Mouse (Mus musculus): Measurements from ENCODE around the gene Disp3. TPM values are rescaled to one million over a fixed set of nuclear protein-coding genes. Genes with fewer than 3 reads are reported as not detected.

The Disp3 gene
- polyA plus RNA-seq, 1 experiment from 2014 or later, result 19.9 TPM

DNA sequence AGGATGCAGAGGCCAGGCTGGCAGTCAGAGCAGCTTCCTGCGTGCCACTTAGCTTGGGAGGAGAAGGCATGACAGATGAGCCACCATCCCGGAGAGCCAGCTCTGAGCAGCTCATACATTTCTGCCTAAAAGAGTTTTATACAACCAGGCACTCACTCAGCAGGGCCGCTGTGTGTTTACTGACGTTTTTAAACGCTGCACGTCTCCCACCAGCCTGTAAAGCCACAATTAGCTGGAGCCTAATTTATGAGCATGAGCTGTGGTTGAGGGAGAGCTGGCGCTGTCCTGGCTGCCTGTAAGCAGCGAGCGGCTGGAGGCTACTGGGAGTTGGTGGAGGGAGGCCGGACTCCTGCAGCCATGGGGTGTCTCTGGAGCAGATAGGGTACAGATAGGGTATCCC, 69.5 kb downstream of the Disp3 start:
- ATAC-seq (ENCODE audit: low read depth), result peak; percentile 49; the same call in 1 of the 2 replicates
- H3K27me3 ChIP-seq (ENCODE audit: control insufficient read depth, insufficient read depth, low read length), result no peaks in the 10 kb centered on the region
- H3K4me1 ChIP-seq (ENCODE audit: control insufficient read depth, insufficient read depth, low read length), result peaks cover 19% of the 10 kb centered on the region; the same call in 1 of the 2 replicates
- no peaks in the 10 kb centered on the region for H3K36me3 ChIP-seq (ENCODE audit: control insufficient read depth, insufficient read depth, low read length)
- peak overlapping the region; percentile 28; the same call in 1 of the 2 replicates for H3K9ac ChIP-seq (replicated peaks; ENCODE audit: low read depth, low read length)
- WGBS, result 5% methylated on average over 10 of the region's 10 CpGs
- H3K4me3 ChIP-seq (ENCODE audit: low read depth, low read length), result no peak overlapping the region
- no peaks in the 10 kb centered on the region for H3K9me3 ChIP-seq (ENCODE audit: control insufficient read depth, low read length)
- H3K27ac ChIP-seq (ENCODE audit: low read depth, low read length), result peak overlapping the region; percentile 44
- H3K4me2 ChIP-seq (ENCODE audit: low read depth, low read length), result 0 out of 2 replicates have a peak overlapping the region, but pooled peaks have one; percentile 4

DNA sequence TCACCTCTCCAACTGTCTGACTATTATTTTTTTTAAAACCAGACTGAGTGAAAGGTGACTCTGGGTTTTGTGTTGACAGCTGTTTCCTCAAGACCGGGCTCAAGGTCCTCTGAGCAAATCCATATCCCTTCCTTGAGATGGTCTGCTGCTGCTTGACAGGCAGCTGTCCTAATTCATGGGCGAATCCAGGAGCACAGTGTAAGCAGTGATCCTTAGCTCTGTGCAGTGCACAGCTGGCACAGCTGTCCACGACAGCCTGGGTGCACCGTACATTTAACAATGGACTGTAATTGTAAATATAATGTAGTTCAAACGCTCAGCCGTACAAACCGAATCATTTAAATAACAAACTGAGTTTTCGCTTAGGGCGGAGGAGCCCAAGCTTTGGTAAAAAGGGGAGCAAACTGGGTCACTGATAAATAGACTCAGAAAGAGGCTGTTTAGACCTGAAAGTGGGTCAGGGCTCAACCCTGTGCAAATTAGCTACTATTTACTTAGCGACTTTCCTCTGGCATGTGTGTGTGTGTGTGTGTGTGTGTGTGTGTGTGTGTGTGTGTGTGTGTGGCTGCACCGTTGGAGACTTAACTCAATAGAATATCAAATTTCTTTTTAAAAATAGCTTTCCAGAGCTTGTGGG, 72.4 kb downstream of the Disp3 start:
- no peaks in the 10 kb centered on the region for H3K27me3 ChIP-seq (ENCODE audit: control insufficient read depth, insufficient read depth, low read length)
- no peak overlapping the region for H3K9ac ChIP-seq (replicated peaks; ENCODE audit: low read depth, low read length)
- no peak overlapping the region for H3K4me3 ChIP-seq (ENCODE audit: low read depth, low read length)
- H3K9me3 ChIP-seq (ENCODE audit: control insufficient read depth, low read length), result no peaks in the 10 kb centered on the region
- WGBS, result 43% methylated on average over 11 of the region's 11 CpGs
- ATAC-seq (ENCODE audit: low read depth), result no peak
- H3K4me2 ChIP-seq (ENCODE audit: low read depth, low read length), result no peak overlapping the region
- H3K4me1 ChIP-seq (ENCODE audit: control insufficient read depth, insufficient read depth, low read length), result peaks cover 15% of the 10 kb centered on the region; the same call in 1 of the 2 replicates
- no peaks in the 10 kb centered on the region for H3K36me3 ChIP-seq (ENCODE audit: control insufficient read depth, insufficient read depth, low read length)
- H3K27ac ChIP-seq (ENCODE audit: low read depth, low read length), result no peak overlapping the region

- no peaks in the 10 kb centered on the region for H3K36me3 ChIP-seq (ENCODE audit: control insufficient read depth, insufficient read depth, low read length)
- H3K9ac ChIP-seq (replicated peaks; ENCODE audit: low read depth, low read length), result no peak overlapping the region
- ATAC-seq (ENCODE audit: low read depth), result no peak
- H3K4me3 ChIP-seq (ENCODE audit: low read depth, low read length), result no peak overlapping the region
- H3K27me3 ChIP-seq (ENCODE audit: control insufficient read depth, insufficient read depth, low read length), result no peaks in the 10 kb centered on the region
- H3K4me1 ChIP-seq (ENCODE audit: control insufficient read depth, insufficient read depth, low read length), result peaks cover 15% of the 10 kb centered on the region; the same call in 1 of the 2 replicates
- H3K9me3 ChIP-seq (ENCODE audit: control insufficient read depth, low read length), result no peaks in the 10 kb centered on the region
- H3K4me2 ChIP-seq (ENCODE audit: low read depth, low read length), result no peak overlapping the region
- H3K27ac ChIP-seq (ENCODE audit: low read depth, low read length), result no peak overlapping the region
- 54% methylated on average over 5 of the region's 5 CpGs for WGBS
Observed at GRCm38 (mm10) chr4:148214460-148215136, 73.2 kb downstream of the Disp3 start.

DNA sequence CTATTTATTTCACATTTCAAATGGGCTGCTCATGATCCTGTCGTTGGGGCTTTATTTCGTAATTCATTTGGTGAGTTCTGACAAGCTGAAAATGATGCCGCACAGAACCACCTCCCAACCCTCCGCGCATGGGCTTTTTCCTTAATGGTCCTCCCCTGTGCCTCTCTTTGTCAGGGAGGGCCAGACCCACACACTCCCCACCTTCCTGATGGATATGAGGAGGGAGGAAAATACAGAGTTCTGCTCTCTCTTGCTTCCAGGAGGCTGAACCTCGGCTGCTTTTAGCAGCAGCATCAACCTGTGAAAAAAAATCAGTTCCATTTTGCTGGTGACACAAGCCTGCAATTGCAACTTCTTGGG, 82.9 kb downstream of the Disp3 start:
- no peak overlapping the region for H3K9ac ChIP-seq (replicated peaks; ENCODE audit: low read depth, low read length)
- ATAC-seq (ENCODE audit: low read depth), result no peak; the same call in 1 of the 2 replicates
- H3K9me3 ChIP-seq (ENCODE audit: control insufficient read depth, low read length), result no peaks in the 10 kb centered on the region
- no peak overlapping the region for H3K4me3 ChIP-seq (ENCODE audit: low read depth, low read length)
- no peaks in the 10 kb centered on the region for H3K36me3 ChIP-seq (ENCODE audit: control insufficient read depth, insufficient read depth, low read length)
- no peak overlapping the region for H3K4me2 ChIP-seq (ENCODE audit: low read depth, low read length)
- no peak overlapping the region for H3K27ac ChIP-seq (ENCODE audit: low read depth, low read length)
- WGBS, result 31% methylated on average over 6 of the region's 6 CpGs
- H3K4me1 ChIP-seq (ENCODE audit: control insufficient read depth, insufficient read depth, low read length), result peaks cover 10% of the 10 kb centered on the region; the same call in 1 of the 2 replicates
- no peaks in the 10 kb centered on the region for H3K27me3 ChIP-seq (ENCODE audit: control insufficient read depth, insufficient read depth, low read length)

DNA sequence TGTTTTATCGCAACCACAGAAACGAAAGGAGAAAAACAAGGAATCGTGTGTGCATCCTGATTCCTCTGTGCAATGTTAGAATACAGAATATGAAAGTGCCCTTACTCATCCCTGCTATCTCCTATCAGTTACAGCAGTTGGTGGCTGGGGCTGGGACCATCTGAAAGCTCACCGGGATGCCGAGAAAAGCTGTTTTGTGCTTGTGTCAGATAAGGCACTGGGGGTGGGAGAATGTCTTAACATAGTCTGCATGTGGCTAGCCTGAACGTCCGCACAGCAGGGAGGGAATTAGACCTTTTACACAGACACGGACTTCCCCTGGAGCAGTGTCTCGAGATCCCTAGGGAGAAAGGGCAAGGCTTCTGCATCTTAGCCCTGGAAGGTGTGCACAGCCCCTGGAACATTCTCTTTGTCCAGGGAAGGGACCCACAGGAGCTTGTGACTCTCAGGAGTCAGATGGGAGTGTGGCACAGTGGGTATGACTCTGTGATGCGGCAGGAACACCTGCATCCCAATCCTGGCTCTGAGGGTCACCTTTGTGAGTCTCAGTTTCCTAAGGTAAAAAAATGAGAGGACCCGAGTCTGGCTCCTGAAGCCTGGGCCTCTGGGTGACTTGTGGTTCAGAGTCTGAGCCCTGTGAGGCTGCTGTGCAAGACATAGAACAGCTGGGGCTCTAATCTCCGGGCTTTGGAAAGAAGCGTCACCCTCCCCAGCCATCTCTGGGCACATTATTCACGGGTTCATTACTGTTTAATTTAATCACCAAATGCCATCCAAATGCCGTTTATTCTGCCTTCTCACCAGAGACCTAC, 83.5 kb downstream of the Disp3 start:
- H3K36me3 ChIP-seq (ENCODE audit: control insufficient read depth, insufficient read depth, low read length), result no peaks in the 10 kb centered on the region
- no peak overlapping the region for H3K4me3 ChIP-seq (ENCODE audit: low read depth, low read length)
- peak overlapping the region; percentile 28; the same call in 1 of the 2 replicates for H3K27ac ChIP-seq (ENCODE audit: low read depth, low read length)
- ATAC-seq (ENCODE audit: low read depth), result no peak; the same call in 1 of the 2 replicates
- no peak overlapping the region for H3K4me2 ChIP-seq (ENCODE audit: low read depth, low read length)
- 50% methylated on average over 15 of the region's 15 CpGs for WGBS
- peaks cover 10% of the 10 kb centered on the region; the same call in 1 of the 2 replicates for H3K4me1 ChIP-seq (ENCODE audit: control insufficient read depth, insufficient read depth, low read length)
- no peaks in the 10 kb centered on the region for H3K27me3 ChIP-seq (ENCODE audit: control insufficient read depth, insufficient read depth, low read length)
- H3K9me3 ChIP-seq (ENCODE audit: control insufficient read depth, low read length), result no peaks in the 10 kb centered on the region
- no peak overlapping the region for H3K9ac ChIP-seq (replicated peaks; ENCODE audit: low read depth, low read length)

- no peaks in the 10 kb centered on the region for H3K27me3 ChIP-seq (ENCODE audit: control insufficient read depth, insufficient read depth, low read length)
- 92% methylated on average over 2 of the region's 2 CpGs for WGBS
- no peaks in the 10 kb centered on the region for H3K36me3 ChIP-seq (ENCODE audit: control insufficient read depth, insufficient read depth, low read length)
- no peak overlapping the region for H3K27ac ChIP-seq (ENCODE audit: low read depth, low read length)
- no peak overlapping the region for H3K4me2 ChIP-seq (ENCODE audit: low read depth, low read length)
- no peak overlapping the region for H3K9ac ChIP-seq (replicated peaks; ENCODE audit: low read depth, low read length)
- ATAC-seq (ENCODE audit: low read depth), result no peak
- H3K9me3 ChIP-seq (ENCODE audit: control insufficient read depth, low read length), result no peaks in the 10 kb centered on the region
- H3K4me3 ChIP-seq (ENCODE audit: low read depth, low read length), result no peak overlapping the region
- peaks cover 10% of the 10 kb centered on the region; the same call in 1 of the 2 replicates for H3K4me1 ChIP-seq (ENCODE audit: control insufficient read depth, insufficient read depth, low read length)
Observed at GRCm38 (mm10) chr4:148203557-148203956, 84.2 kb downstream of the Disp3 start.

DNA sequence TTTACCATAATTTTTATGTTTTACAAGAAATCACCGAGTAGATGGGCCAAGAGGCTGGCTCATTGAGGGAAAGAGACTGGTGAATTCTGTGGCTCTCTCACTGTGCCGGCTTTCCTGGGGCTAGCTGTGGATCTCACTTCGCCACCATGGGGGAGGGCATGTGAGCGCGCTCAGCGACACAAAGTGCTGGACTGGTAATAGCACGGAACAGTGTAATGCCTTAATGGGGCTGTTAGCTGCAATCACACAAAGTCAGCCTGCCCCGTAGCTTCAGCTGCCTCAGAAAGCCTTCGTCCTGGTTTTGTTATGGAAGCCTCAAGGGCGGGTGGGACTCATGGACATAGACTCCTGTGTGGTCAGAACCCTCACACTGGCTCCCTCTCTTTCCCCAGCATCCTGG, 89.0 kb downstream of the Disp3 start:
- 15% methylated on average over 10 of the region's 10 CpGs for WGBS
- ATAC-seq (ENCODE audit: low read depth), result peak; percentile 60; the same call in 1 of the 2 replicates
- H3K9ac ChIP-seq (replicated peaks; ENCODE audit: low read depth, low read length), result no peak overlapping the region

GRCm38 (mm10) chr4:148194400-148194799, 93.4 kb downstream of the Disp3 start:
- Histone ChIP-seq H3K27me3 (ENCODE audit: control insufficient read depth, insufficient read depth, low read length) (no peaks in the 10 kb centered on the region), H3K4me3 (ENCODE audit: low read depth, low read length) (no peak overlapping the region), H3K4me1 (ENCODE audit: control insufficient read depth, insufficient read depth, low read length) (no peaks in the 10 kb centered on the region; the same call in 1 of the 2 replicates), H3K36me3 (ENCODE audit: control insufficient read depth, insufficient read depth, low read length) (no peaks in the 10 kb centered on the region), H3K4me2 (ENCODE audit: low read depth, low read length) (no peak overlapping the region), H3K9me3 (ENCODE audit: control insufficient read depth, low read length) (no peaks in the 10 kb centered on the region), H3K9ac (replicated peaks; ENCODE audit: low read depth, low read length) (no peak overlapping the region), H3K27ac (ENCODE audit: low read depth, low read length) (no peak overlapping the region)
- no peak for ATAC-seq (ENCODE audit: low read depth)

More for the DNA sequence above, 89.0 kb downstream of the Disp3 start:
- Histone ChIP-seq H3K9me3 (ENCODE audit: control insufficient read depth, low read length) (no peaks in the 10 kb centered on the region), H3K27ac (ENCODE audit: low read depth, low read length) (no peak overlapping the region), H3K4me2 (ENCODE audit: low read depth, low read length) (0 out of 2 replicates have a peak overlapping the region, but pooled peaks have one; percentile 11), H3K36me3 (ENCODE audit: control insufficient read depth, insufficient read depth, low read length) (no peaks in the 10 kb centered on the region), H3K4me1 (ENCODE audit: control insufficient read depth, insufficient read depth, low read length) (no peaks in the 10 kb centered on the region; the same call in 1 of the 2 replicates), H3K27me3 (ENCODE audit: control insufficient read depth, insufficient read depth, low read length) (no peaks in the 10 kb centered on the region), H3K4me3 (ENCODE audit: low read depth, low read length) (no peak overlapping the region)

Measured in neural tube, embryonic 14.5 days (tissue).